Mouse (Mus musculus) gastrocnemius, adult 8-10 months (tissue): ENCODE data around the gene Macrod2. TPM values are rescaled to one million over a fixed set of nuclear protein-coding genes. Genes with fewer than 3 reads are reported as not detected.

Experiments
- DNase-seq, 2 experiments: peaks; one replicate each; pipeline ENCODE4 v3.0.0; 2022; ENCODE audit warnings: low spot score in 2 of 2
- total RNA-seq, 4 experiments: library from RNA; stranded (reverse); gene quantifications; 2 replicates each; pipeline ENCODE4 v1.2.4; 2022

Macrod2 gene
- total RNA-seq, 4 experiments from 2014 or later = 16.2 to 21.8 (median 19.1) TPM

- DNase-seq = no peak
These were observed 1222.6 kb downstream of the Macrod2 start for GRCm38 (mm10) chr2:141617721-141618120.

- no peak for DNase-seq
These were observed 1223.1 kb downstream of the Macrod2 start for GRCm38 (mm10) chr2:141618257-141618656.

DNA sequence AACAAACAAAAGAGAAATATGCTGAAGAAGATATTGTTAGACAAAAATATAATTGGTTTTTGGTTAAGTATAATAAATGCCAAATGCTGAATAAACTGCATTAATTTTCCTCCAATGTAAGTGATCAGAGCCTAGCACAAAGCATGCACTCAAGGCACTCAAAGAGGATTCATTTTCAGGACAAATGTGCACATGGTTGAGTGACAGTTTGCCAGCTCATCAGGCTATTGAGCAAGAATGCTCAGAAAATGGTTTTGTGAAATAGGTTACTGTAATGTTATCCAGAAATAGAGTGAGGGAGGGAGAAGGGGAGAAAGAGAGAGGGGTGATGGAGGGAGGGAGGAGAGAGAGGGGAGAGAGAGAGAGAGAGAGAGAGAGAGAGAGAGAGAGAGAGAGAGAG is 1268.9 kb downstream of the Macrod2 start:
- DNase-seq = no peak

DNA sequence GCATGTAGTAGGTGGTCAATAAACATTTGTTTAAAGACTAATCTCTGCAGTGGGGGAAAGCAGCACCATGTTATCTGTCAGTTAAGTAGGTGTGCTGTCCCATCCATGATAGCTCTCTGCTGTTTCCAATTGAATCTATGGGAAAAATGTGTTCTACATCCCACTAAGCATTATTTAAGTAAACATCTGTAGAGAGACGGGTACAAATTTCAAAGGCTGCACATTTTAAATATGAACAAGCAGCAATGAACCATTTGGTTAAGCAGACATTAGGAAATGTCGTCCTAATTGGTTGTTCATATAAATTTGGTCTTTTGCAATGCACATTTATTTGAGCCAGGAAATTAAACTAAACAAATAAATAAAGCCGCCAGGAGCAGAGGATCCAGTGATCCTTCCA is 1277.7 kb downstream of the Macrod2 start:
- DNase-seq = no peak

DNA sequence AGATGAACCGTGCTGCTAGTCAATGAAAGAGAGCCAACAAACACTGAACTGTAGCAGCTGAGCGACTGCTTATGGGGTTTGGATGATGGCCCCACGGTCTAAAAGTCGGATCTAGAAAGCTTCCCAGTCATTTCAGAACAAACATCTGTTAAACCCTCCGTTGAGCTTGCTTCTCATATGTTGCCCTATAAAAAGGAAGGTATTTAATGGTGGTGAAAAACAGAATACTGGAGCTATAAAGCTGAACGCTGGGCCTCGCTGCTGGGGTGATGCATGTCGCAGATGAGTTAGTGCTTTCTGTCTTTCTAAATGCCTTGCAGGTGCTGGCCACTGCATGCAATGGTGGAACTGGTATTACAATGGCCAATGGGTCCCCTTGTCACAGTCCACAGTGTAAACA is 1278.3 kb downstream of the Macrod2 start:
- DNase-seq = no peak

DNA sequence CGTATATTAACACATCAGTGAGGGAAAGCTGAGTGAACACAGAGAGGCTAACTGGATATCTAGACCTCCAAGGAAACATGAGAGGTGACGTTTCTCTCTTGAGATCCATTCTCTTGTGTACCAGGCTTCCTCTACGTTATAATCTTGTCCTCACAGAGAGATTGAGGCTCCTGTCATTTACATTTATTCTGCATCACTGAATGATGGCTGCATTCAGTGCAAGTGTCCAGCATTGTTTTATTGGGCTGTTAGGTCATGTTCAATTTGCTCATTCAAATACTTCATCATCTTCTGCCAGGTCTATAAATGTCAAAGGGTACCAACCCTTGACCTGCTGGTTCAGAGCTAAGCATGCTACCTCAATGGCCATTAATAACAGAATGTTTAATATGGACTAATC is 1302.4 kb downstream of the Macrod2 start:
- no peak for DNase-seq

DNA sequence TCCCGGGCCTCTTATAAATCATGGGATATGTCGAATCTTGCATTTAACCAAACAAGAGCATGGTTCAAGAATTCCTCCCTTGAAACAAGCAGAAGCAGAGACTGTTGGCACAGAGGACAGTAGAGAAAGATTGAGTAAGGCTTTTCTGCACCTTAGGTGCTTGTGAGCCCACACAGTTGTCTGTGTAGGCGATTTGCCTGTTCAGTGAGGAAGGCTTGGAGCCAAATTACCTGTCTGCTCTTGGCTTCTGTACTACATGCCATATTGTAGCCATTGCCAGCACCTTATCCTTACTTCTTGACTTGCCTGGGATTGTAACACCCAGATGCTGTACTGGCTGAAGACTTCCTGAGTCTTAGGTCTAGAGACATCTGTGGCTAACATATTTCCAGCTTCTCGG is 1303.2 kb downstream of the Macrod2 start:
- no peak for DNase-seq

- DNase-seq = no peak
These were observed 1305.8 kb downstream of the Macrod2 start for GRCm38 (mm10) chr2:141700759-141701452.

DNA sequence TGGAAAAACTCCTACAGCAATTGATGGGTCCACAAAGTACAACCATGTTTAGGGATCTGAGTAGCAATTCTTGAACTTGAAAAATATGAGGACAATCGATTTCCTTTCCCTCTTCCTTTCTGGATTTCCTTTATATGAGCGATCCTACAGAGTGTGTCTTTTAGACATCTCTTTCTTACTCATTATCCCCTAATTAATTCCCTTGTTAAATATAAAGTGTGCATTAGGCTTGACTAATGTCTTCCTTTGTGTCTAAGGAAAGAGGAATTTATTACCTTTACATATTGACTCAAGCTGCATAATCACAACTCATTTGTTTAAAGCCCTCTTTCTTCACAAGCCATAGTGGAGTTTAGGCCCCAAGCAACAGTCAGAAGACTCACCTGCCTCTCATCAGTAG is 1316.7 kb downstream of the Macrod2 start:
- DNase-seq = no peak

DNA sequence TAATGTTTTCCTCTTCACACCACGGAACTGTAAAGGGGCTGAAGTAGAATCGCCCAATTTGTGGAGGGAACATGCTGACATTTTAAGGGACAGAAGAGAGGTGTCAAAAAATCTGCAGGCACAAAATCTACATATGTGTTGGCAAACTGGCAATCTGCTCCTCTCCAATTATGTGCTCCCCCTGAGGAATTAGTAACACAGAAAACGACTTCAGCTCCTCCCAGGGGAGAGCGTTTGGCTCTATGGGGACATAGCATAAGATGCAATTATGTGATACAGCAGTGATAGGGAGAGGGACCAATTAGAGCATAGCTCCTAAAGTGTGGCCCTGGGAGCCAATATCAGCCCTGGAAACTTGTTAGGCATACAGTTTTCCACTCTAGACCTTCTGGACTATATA is 1317.2 kb downstream of the Macrod2 start:
- DNase-seq = no peak

- no peak for DNase-seq
These were observed 1320.0 kb downstream of the Macrod2 start for GRCm38 (mm10) chr2:141715061-141715460.

DNA sequence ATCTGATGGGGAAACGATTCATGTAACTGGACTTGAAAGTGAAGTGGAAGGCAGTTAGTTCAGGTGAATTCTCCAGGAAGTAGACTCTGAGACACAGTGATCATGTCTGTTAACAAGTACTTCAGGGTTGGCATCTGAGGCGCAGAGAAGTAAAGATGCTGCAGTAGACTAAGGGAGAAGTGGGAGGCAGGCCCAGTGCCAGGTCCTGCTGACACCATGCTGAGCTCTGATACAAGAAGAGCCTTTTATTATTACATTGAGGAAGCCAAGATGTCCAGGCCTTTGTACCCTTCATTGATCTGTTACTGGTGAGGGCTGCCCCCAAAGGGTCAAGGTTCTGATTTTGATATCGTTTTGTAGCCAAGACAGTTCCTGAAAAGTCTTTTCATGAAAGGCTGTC is 1327.4 kb downstream of the Macrod2 start:
- no peak for DNase-seq

GRCm38 (mm10) chr2:141728998-141729397 is 1333.9 kb downstream of the Macrod2 start:
- DNase-seq = no peak

DNA sequence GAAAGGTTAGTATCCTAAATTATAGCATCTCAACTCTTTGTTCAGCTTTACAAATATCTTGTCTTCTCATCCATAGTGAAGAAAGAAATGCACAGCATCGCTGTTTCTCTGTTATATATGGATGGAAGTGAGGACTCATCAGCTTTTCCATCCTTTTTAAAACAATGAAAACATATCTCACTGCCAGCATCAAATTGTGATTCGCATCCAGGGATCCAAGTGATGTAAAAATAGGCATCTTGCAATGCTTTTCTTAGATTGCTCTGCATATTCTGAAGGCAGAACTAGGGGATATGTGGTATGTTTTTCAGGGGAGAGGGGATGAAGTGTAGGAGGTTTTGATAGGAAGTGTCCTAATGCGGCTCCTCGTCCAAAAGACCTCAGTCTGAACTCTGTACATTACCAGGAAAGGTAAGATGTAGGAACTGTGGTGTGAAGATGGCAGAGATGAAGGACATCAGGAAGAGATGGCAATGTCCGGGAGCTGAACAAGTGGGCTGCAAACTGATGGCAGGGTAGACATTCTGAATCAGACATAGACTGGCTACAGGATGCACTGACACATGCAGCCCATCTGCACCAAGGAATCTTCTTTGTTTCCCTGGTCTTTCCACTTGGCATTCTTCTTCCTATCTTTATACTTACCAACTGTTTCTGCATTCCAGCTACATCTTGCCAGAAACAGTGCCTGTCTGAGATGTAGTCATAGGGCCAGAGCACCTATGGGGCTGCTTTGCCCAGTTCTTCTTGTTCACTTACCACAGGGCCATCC is 1341.8 kb downstream of the Macrod2 start:
- no peak for DNase-seq

- no peak for DNase-seq
These were observed 1343.6 kb downstream of the Macrod2 start for GRCm38 (mm10) chr2:141738702-141739101.

GRCm38 (mm10) chr2:141740318-141740717 is 1345.2 kb downstream of the Macrod2 start:
- no peak for DNase-seq

DNA sequence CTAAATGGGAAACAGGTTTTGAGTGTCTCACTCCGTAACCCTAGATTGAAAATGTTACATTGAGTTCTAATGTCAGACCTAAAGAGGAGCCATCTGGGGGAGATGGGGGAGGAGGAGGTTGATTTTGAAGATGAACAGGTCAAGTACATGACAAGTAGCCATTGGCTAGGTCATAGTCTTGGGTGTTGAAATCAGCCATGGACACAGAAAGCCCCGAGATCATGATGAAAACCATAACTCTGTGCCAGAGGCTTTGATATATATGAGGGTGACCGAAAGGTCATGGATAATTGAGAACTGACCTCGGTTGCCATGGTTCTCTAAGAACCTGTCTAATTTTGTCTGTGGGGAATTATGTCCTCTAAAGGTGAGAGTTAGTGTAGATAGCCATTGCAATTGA is 1405.1 kb downstream of the Macrod2 start:
- DNase-seq = no peak

DNA sequence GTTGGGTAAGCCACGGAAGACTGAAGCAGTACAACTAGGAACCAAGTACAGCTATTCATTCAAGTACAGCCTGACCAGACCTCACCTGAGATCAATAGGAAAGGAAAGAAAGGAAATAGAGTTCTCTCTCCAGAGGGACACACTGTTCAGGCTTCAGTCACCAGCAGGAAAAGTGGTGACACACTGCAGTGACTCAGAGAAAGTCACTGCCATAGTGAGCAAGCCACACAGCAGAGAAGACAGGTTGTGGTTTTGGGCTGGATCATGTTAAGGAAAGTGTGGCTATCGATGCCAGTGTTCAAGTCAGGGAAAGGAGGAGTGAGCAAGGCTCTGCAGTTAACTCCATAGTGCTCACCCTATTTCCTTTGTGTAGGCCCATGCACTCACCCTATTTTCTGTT is 1405.8 kb downstream of the Macrod2 start:
- DNase-seq = no peak

GRCm38 (mm10) chr2:141816266-141816665 is 1421.2 kb downstream of the Macrod2 start:
- DNase-seq = no peak

- no peak for DNase-seq
These were observed 1422.6 kb downstream of the Macrod2 start for GRCm38 (mm10) chr2:141817546-141818180.

DNA sequence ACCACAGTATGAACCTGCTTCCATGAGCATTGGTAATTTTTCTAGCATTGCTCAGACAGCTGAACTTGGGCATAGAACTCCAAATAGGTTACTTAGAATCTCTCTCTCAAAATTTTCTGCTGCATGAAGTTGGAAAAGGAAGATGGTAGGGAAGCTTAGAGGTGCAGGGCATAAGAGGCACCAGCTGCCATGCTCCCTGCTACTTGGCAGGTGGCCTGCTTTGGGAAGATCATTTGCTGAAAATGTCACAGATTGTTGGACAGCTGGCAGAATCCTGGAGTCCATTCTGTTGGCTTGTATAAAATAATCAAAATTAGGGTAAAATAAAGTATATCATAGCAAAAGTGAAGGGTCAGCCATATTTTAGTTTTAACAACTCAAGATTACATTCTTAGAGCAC is 1425.7 kb downstream of the Macrod2 start:
- DNase-seq = no peak
